Mouse (Mus musculus) ES-Bruce4 (cell line): ENCODE measurements around the gene Gpr68. TPM values are rescaled to one million over a fixed set of nuclear protein-coding genes. Genes with fewer than 3 reads are reported as not detected.

ENCODE experiments used
- H3K27ac ChIP-seq: 2 replicates; pipeline ENCODE4 v1.5.1; 2012; ENCODE audit warnings: low read length, inconsistent platforms; ENCODE audit not compliant: insufficient read depth
- H3K27me3 ChIP-seq: 2 replicates; pipeline ENCODE4 v1.6.1; 2012; ENCODE audit warnings: mild to moderate bottlenecking, low read length, inconsistent platforms; ENCODE audit not compliant: control insufficient read depth, poor library complexity, insufficient read depth, severe bottlenecking
- H3K36me3 ChIP-seq: 2 replicates; pipeline ENCODE4 v1.6.1; 2012; ENCODE audit warnings: inconsistent platforms, mild to moderate bottlenecking, low read length, moderate library complexity; ENCODE audit not compliant: control insufficient read depth, poor library complexity, insufficient read depth, severe bottlenecking
- H3K4me1 ChIP-seq: one replicate; pipeline ENCODE4 v1.8.1; 2011; ENCODE audit warnings: low read length; ENCODE audit not compliant: control insufficient read depth, insufficient read depth
- H3K4me3 ChIP-seq: 2 replicates; pipeline ENCODE4 v1.5.1; 2011; ENCODE audit warnings: low read depth, mild to moderate bottlenecking, low read length
- H3K9ac ChIP-seq: 2 replicates; pipeline ENCODE4 v1.6.1; 2012; ENCODE audit warnings: low read depth, mild to moderate bottlenecking, inconsistent platforms; ENCODE audit not compliant: poor library complexity, severe bottlenecking
- H3K9me3 ChIP-seq: replicated peaks from 2 replicates; pipeline ENCODE4 v1.6.1; 2012; ENCODE audit warnings: mild to moderate bottlenecking, low read length, inconsistent platforms; ENCODE audit not compliant: control insufficient read depth, poor library complexity, insufficient read depth, severe bottlenecking
- CTCF ChIP-seq: IDR thresholded peaks from one replicate; pipeline ENCODE4 v1.8.1; 2011; ENCODE audit warnings: low read depth, low read length
- EP300 ChIP-seq: IDR thresholded peaks from 2 replicates; pipeline ENCODE4 v1.6.1; 2011; ENCODE audit warnings: low read depth, low read length; ENCODE audit not compliant: insufficient read depth
- POLR2A ChIP-seq: IDR thresholded peaks from one replicate; pipeline ENCODE4 v1.8.1; 2011; ENCODE audit warnings: low read length; ENCODE audit not compliant: insufficient read depth
- polyA plus RNA-seq: library from polyadenylated mRNA; stranded (reverse); fragments of >200 nt; gene quantifications from 2 replicates; pipeline ENCODE4 v1.2.4, GENCODE M21; 2011; ENCODE audit warnings: low read depth; ENCODE audit not compliant: missing spikeins, insufficient read depth, insufficient read length

The Gpr68 gene
- polyA plus RNA-seq, 1 experiment: 0.43 TPM

DNA sequence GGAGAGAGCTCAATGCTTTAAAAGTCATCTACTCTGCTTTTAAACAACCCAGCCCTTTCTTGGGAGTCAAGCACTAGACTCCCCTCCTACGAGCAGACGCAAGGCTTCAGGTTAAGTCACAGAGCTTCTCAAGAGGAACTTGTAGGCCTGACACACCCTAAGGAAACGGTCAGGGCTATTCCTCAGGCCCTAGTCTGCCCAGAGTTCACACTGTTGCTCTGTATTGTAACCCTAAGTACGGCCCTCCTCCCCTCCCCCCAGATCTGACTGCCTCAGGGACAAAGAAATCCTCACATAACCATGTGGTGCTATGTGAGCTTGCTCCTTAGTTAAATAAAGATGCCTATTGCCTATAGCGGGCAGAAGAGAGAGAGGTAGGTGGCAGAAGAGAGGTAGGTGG, 41.1 kb upstream of the Gpr68 start:
- Histone ChIP-seq H3K4me1 (no peaks in the 10 kb centered on the region), H3K4me3 (no peak overlapping the region), H3K9me3 (no peaks in the 10 kb centered on the region), H3K36me3 (peaks cover 17% of the 10 kb centered on the region), H3K27ac (no peak overlapping the region), H3K27me3 (no peaks in the 10 kb centered on the region), H3K9ac (no peak overlapping the region)
- TF ChIP-seq EP300 (no peak), POLR2A (no peak), CTCF (no peak)

DNA sequence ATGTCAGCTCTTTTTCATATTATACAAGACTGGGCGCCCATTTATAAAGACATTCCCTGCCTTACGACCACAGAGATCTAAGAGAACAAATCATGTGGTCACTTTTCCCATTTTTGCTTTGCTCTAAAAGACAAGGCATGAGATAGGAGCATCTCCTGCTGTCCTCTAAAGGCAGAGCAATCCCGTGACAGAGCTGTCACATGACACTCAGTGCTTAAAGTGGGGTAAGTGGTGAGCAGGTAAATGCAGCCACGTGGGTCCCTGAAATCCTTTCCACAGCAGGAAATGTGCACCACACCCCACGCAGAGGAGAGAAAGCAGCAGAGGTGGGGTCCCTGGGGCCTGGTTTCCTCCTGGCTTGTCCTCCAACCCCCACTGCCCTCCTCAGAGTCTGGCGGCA, 40.0 kb upstream of the Gpr68 start:
- H3K9ac ChIP-seq: no peak overlapping the region
- H3K27ac ChIP-seq: no peak overlapping the region
- TF ChIP-seq POLR2A: no peak
- no peak for TF ChIP-seq EP300
- TF ChIP-seq CTCF: no peak
- no peak overlapping the region for H3K4me3 ChIP-seq
- H3K36me3 ChIP-seq: peaks cover 14% of the 10 kb centered on the region
- H3K4me1 ChIP-seq: no peaks in the 10 kb centered on the region
- no peaks in the 10 kb centered on the region for H3K27me3 ChIP-seq
- H3K9me3 ChIP-seq: no peaks in the 10 kb centered on the region

DNA sequence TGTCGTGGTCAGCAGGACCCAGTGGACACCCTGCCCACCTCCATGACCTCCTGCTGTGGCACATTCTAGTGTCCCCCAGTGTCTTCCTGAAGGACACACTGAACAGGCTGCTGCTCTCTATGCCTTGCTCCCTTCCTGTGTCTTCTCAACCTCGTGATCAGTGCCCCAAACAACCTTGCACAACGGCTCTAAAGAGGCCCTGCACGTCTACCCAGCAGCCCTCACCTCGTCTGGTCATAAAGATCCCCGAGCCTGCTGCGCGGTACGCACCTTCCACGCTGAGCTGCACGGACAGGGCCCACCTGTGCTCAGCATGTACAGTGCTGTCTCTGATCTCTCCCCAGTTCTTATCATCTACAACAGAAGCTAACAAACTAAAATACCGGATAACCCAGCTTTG, 38.0 kb upstream of the Gpr68 start:
- Histone ChIP-seq H3K36me3 (peaks cover 15% of the 10 kb centered on the region), H3K4me3 (no peak overlapping the region), H3K4me1 (no peaks in the 10 kb centered on the region), H3K9me3 (no peaks in the 10 kb centered on the region), H3K9ac (no peak overlapping the region), H3K27ac (no peak overlapping the region), H3K27me3 (no peaks in the 10 kb centered on the region)
- TF ChIP-seq POLR2A (no peak), CTCF (no peak), EP300 (no peak)

DNA sequence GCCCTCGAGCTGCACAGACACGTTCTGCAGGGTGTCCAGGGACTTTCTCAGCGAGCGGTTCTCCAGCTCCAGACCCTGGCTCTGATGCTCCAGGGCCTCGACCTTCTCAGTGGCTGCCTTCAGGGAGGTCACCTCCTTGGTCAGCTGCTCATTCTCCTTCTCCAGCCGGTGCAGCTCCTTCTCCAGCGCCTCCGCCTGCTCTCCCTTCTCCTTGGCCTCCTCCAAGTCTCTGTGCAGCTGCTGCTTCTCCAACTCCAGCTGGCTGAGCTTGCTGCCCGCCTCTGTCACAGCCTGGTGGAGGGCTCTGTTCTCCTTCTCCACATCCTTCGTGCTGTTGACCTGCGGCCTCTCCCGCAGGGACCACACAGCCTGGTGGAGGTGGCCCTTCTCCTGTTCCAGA, 37.5 kb upstream of the Gpr68 start:
- Histone ChIP-seq H3K9me3 (no peaks in the 10 kb centered on the region), H3K9ac (no peak overlapping the region), H3K27ac (no peak overlapping the region), H3K27me3 (no peaks in the 10 kb centered on the region), H3K36me3 (peaks cover 19% of the 10 kb centered on the region), H3K4me3 (no peak overlapping the region), H3K4me1 (no peaks in the 10 kb centered on the region)
- TF ChIP-seq CTCF: no peak
- TF ChIP-seq EP300: no peak
- TF ChIP-seq POLR2A: no peak

DNA sequence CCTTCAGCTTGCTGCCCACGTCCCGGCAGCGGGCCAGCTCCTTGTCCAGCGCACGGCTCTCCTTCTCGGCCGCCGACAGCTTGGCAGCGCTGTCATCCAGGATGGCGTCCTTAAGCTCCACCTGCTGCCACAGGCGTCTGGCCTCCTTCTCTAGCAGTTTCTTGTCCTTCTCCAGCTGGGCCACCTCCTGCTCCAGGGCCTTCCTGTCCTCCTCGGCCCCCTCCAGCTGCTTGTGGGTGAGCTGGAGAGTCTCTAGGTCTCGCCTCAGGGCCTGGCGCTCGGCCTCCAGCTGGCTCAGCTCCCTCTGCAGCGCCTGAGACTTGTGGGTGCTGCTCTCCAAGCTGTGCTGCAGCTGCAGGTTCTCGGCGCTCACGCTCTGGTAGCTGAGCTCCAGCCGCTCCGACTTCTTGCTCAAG, 36.9 kb upstream of the Gpr68 start:
- no peaks in the 10 kb centered on the region for H3K27me3 ChIP-seq
- no peak for TF ChIP-seq CTCF
- TF ChIP-seq EP300: no peak
- no peak for TF ChIP-seq POLR2A
- no peak overlapping the region for H3K9ac ChIP-seq
- H3K36me3 ChIP-seq: peaks cover 25% of the 10 kb centered on the region
- H3K27ac ChIP-seq: no peak overlapping the region
- no peaks in the 10 kb centered on the region for H3K9me3 ChIP-seq
- no peaks in the 10 kb centered on the region for H3K4me1 ChIP-seq
- no peak overlapping the region for H3K4me3 ChIP-seq

DNA sequence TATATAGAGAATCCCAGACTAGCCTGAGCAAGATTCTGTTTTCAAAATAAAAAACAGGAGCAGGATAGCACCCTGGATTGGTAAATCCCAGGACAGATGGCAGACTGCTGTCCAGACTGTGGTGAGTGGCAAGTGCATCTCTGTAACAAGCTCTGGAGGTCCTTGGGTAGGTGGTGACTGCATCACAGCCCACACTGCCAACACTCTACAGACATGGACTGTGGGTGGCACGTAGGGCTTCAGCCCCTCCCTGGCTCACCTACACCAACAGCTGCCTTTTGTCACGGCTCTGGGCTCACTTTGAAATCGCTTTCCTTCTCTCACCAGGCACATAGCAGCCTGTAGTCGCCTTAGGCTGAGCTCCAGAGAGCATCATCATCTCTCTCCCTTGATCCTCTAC, 35.1 kb upstream of the Gpr68 start:
- no peak overlapping the region for H3K4me3 ChIP-seq
- H3K27ac ChIP-seq: no peak overlapping the region
- H3K27me3 ChIP-seq: no peaks in the 10 kb centered on the region
- no peak overlapping the region for H3K9ac ChIP-seq
- no peak for TF ChIP-seq CTCF
- TF ChIP-seq EP300: no peak
- TF ChIP-seq POLR2A: no peak
- peaks cover 25% of the 10 kb centered on the region for H3K36me3 ChIP-seq
- no peaks in the 10 kb centered on the region for H3K4me1 ChIP-seq
- no peaks in the 10 kb centered on the region for H3K9me3 ChIP-seq
